Mouse (Mus musculus) forebrain, postnatal 0 days (tissue): ENCODE results near the gene Palb2. TPM values are rescaled to one million over a fixed set of nuclear protein-coding genes. Genes with fewer than 3 reads are reported as not detected.
A peak's percentile ranks its signal among the peaks of the same experiment; 100 is the strongest.

Experiments
- ATAC-seq: fragments of 200-750 bp; cut with Nextera tagmentation; 2 replicates; pipeline ENCODE4 v1.8.0; 2017; ENCODE audit warnings: mild to moderate bottlenecking, moderate library complexity
- DNase-seq: peaks from one replicate; pipeline ENCODE4 v3.0.0-alpha.2; 2015
- H3K27ac ChIP-seq: fragments of 300-500 bp; sonication (generic); 2 replicates; pipeline ENCODE4 v1.5.1; 2014; ENCODE audit warnings: low read depth, mild to moderate bottlenecking, antibody characterized with exemption, low read length, moderate library complexity, mixed read lengths
- H3K27me3 ChIP-seq: fragments of 300-500 bp; sonication (generic); 2 replicates; pipeline ENCODE4 v1.6.1; 2014; ENCODE audit warnings: mild to moderate bottlenecking, low read length, mixed read lengths; ENCODE audit not compliant: insufficient read depth
- H3K36me3 ChIP-seq: fragments of 300-500 bp; sonication (generic); 2 replicates; pipeline ENCODE4 v1.6.1; 2014; ENCODE audit warnings: mild to moderate bottlenecking, moderate library complexity; ENCODE audit not compliant: insufficient read depth
- H3K4me1 ChIP-seq: fragments of 300-500 bp; sonication (generic); 2 replicates; pipeline ENCODE4 v1.6.1; 2014; ENCODE audit warnings: antibody characterized with exemption; ENCODE audit not compliant: insufficient read depth
- H3K4me2 ChIP-seq: fragments of 300-500 bp; sonication (generic); 2 replicates; pipeline ENCODE4 v1.6.1; 2014; ENCODE audit warnings: low read depth, mild to moderate bottlenecking, moderate library complexity
- H3K4me3 ChIP-seq: fragments of 300-500 bp; sonication (generic); 2 replicates; pipeline ENCODE4 v1.5.1; 2014; ENCODE audit warnings: low read depth, low read length, mixed read lengths
- H3K9ac ChIP-seq: fragments of 300-500 bp; sonication (generic); 2 replicates; pipeline ENCODE4 v1.6.1; 2014; ENCODE audit warnings: mild to moderate bottlenecking
- H3K9me3 ChIP-seq: fragments of 300-500 bp; sonication (generic); 2 replicates; pipeline ENCODE4 v1.6.1; 2016; ENCODE audit warnings: low read length
- CTCF ChIP-seq: sonication (generic); IDR thresholded peaks from 2 replicates; pipeline ENCODE4 v1.5.1; 2016; ENCODE audit warnings: antibody characterized with exemption, control low read depth, low read depth
- WGBS: fragments of 180-500 bp; shearing (Covaris S2); extraction: QIAGEN DNeasy Blood & Tissue Kit; methylation state at CpG from one replicate; pipeline ENCODE4 v1.1.7; 2014; 5-methylcytosine and 5-hydroxymethylcytosine counted together
- polyA plus RNA-seq: library from polyadenylated mRNA; unstranded; fragments of >200 nt; fragmentation: Nextera tagmentation; extraction: Ambion mirVana; gene quantifications from 2 replicates; pipeline ENCODE4 v1.2.1, GENCODE M21; 2015
- total RNA-seq: library from RNA; depleted of rRNA; stranded (reverse); fragments of >200 nt; gene quantifications from 2 replicates; pipeline ENCODE4 v1.2.3, GENCODE M21; 2014; rRNA removed

The Palb2 gene
- total RNA-seq (1.8 and 4.1 TPM in 2 replicates), polyA plus RNA-seq (1.3 and 1.4 TPM in 2 replicates)

DNA sequence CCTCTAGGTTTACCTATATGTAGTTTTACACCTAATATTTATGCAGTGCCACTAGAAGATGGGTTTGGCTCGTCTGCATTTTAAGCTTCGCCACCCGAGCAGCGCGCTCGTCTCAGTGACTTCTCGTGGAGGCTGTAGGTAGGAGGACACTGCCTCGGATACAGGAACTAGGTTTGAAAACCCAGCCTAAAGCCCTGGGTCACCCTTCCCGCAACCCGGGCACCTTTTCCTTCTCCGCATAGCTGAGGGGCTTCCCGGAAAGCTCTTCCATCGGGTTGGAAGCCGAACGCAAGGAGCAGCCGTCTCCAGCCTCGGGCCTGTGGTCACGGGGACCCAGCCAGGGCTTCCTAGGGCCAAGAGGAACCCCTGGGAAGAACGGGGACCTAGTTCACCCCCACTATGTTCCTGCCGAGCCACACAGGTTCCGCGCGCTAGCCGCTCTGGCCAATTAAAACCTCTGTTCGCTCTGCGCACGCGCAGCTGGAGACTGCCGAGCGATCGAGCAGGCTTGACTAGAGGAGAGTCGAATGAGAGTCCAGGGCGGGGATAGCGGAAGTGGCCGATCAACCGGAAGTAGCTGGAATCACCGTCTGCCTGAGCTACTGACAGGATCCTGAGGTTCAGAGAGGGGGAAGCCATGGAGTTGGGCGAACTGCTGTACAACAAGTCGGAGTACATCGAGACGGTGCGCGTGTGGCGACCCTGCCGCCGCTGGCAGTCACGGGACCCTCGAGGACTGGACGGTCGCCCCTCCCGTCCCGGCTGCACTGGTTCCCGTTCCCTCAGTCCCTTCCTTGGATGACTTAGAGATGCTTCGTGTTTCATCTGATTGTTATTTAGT is at the start of gene Palb2, which contains the start of gene Dctn5:
Gene Palb2, minus strand, starts transcription at position 489 of the 841 bp plus-strand sequence.
Gene Dctn5, plus strand, starts transcription at position 545 of the 841 bp plus-strand sequence.
- under 1% methylated on average over 54 of the region's 54 CpGs for WGBS
- TF ChIP-seq CTCF, result no peak

GRCm38 (mm10) chr7:122180720-122181119 is 47.9 kb upstream of the Palb2 start:
- Histone ChIP-seq H3K4me2 (no peak overlapping the region), H3K4me3 (no peak overlapping the region), H3K27ac (no peak overlapping the region), H3K4me1 (no peaks in the 10 kb centered on the region), H3K9me3 (no peaks in the 10 kb centered on the region), H3K9ac (no peak overlapping the region), H3K27me3 (no peaks in the 10 kb centered on the region), H3K36me3 (no peaks in the 10 kb centered on the region)
- TF ChIP-seq CTCF, result no peak
- DNase-seq (no peak), ATAC-seq (no peak)
- 90% methylated on average over 7 of the region's 7 CpGs for WGBS

More for the DNA sequence above, at the start of gene Palb2, which contains the start of gene Dctn5:
- H3K4me3 ChIP-seq, result peak within 1 kb of the TSS; percentile 96
- DNase-seq, result peak; percentile 99
- no peaks in the 10 kb centered on the region for H3K27me3 ChIP-seq
- H3K9me3 ChIP-seq, result no peaks in the 10 kb centered on the region
- peak within 1 kb of the TSS; percentile 86 for H3K27ac ChIP-seq
- H3K4me2 ChIP-seq, result peak within 1 kb of the TSS; percentile 89
- peak; percentile 99 for ATAC-seq
- peaks cover 22% of the 10 kb centered on the region for H3K36me3 ChIP-seq
- peak within 1 kb of the TSS; percentile 87 for H3K9ac ChIP-seq
- H3K4me1 ChIP-seq, result peaks cover 8% of the 10 kb centered on the region; the same call in 1 of the 2 replicates

DNA sequence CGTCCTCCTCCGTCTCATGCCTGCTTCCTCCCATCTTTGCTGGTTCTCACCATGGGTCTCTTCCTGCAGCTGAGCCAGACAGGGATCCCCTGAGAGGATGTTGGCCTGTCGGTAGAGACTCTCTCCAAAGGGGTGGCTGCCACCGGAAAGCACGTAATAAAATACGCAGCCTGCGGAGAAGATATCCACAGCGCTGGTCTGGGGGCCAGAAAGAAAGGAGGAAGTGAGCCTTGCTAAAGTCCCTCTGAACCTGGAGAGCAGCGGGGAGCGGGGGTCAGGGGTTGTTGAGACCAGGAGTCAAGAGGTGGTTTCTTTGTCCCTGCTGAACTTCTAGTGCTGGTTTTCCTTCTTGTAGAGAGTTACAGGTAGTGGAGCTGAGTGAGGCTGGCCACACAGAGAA is 38.8 kb upstream of the Palb2 start:
- no peak for ATAC-seq
- Histone ChIP-seq H3K27ac (no peak overlapping the region), H3K27me3 (no peaks in the 10 kb centered on the region), H3K4me2 (no peak overlapping the region), H3K9ac (no peak overlapping the region), H3K36me3 (peaks cover 6% of the 10 kb centered on the region), H3K4me1 (no peaks in the 10 kb centered on the region), H3K9me3 (no peaks in the 10 kb centered on the region), H3K4me3 (no peak overlapping the region)
- DNase-seq, result no peak
- no peak for TF ChIP-seq CTCF
- WGBS, result 80% methylated on average over 10 of the region's 10 CpGs

GRCm38 (mm10) chr7:122170705-122171104 is 37.9 kb upstream of the Palb2 start:
- H3K4me3 ChIP-seq, result no peak overlapping the region
- H3K36me3 ChIP-seq, result peaks cover 6% of the 10 kb centered on the region
- H3K27me3 ChIP-seq, result no peaks in the 10 kb centered on the region
- TF ChIP-seq CTCF, result no peak
- no peak overlapping the region for H3K4me2 ChIP-seq
- 81% methylated on average over 6 of the region's 6 CpGs for WGBS
- DNase-seq, result no peak
- H3K4me1 ChIP-seq, result no peaks in the 10 kb centered on the region
- no peak overlapping the region for H3K9ac ChIP-seq
- H3K27ac ChIP-seq, result no peak overlapping the region
- ATAC-seq, result no peak
- H3K9me3 ChIP-seq, result no peaks in the 10 kb centered on the region

DNA sequence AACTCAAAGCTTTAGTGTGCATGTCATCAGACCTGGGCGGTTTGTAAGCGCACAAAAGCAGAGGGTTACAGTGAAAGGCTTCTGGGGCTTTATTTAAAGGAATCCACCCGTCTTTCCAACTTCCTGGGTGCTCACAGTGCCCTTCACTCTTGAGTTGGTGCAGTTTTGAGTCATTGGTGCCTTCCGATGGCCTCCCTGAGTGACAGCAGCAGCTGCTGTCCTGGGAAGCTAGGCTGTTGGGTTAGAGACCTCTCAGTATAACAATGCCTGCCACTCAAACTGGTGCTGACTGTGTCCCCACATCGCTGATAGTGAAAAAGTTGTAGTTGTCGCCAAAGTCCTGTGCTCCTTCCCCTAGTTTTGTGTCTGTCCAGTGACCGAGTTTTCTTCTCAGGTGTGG is 34.4 kb upstream of the Palb2 start:
- H3K9me3 ChIP-seq, result no peaks in the 10 kb centered on the region
- 86% methylated on average over 7 of the region's 7 CpGs for WGBS
- no peaks in the 10 kb centered on the region for H3K27me3 ChIP-seq
- no peak for DNase-seq
- no peaks in the 10 kb centered on the region for H3K4me1 ChIP-seq
- no peak overlapping the region for H3K27ac ChIP-seq
- no peak overlapping the region for H3K9ac ChIP-seq
- TF ChIP-seq CTCF, result no peak
- no peak overlapping the region for H3K4me2 ChIP-seq
- no peak overlapping the region for H3K4me3 ChIP-seq
- ATAC-seq, result no peak
- H3K36me3 ChIP-seq, result peaks cover 6% of the 10 kb centered on the region

- TF ChIP-seq CTCF, result no peak
- Histone ChIP-seq H3K36me3 (peaks cover 1% of the 10 kb centered on the region), H3K4me1 (peaks cover 5% of the 10 kb centered on the region), H3K9me3 (no peaks in the 10 kb centered on the region), H3K9ac (no peak overlapping the region), H3K4me3 (no peak overlapping the region), H3K27ac (no peak overlapping the region), H3K27me3 (no peaks in the 10 kb centered on the region), H3K4me2 (no peak overlapping the region)
- whole genome bisulfite sequencing, result 89% methylated on average over 8 of the region's 8 CpGs
- ATAC-seq (no peak), DNase-seq (no peak)
Measured at GRCm38 (mm10) chr7:122163766-122164165, 31.0 kb upstream of the Palb2 start.

GRCm38 (mm10) chr7:122160037-122160436 is 27.3 kb upstream of the Palb2 start:
- H3K36me3 ChIP-seq, result peaks cover 2% of the 10 kb centered on the region; the same call in 1 of the 2 replicates
- 3% methylated on average over 12 of the region's 12 CpGs for WGBS
- no peaks in the 10 kb centered on the region for H3K9me3 ChIP-seq
- no peaks in the 10 kb centered on the region for H3K27me3 ChIP-seq
- no peak for TF ChIP-seq CTCF
- ATAC-seq (no peak), DNase-seq (no peak)
- peak overlapping the region; percentile 42 for H3K4me3 ChIP-seq
- H3K27ac ChIP-seq, result no peak overlapping the region
- peak overlapping the region; percentile 94 for H3K4me2 ChIP-seq
- H3K4me1 ChIP-seq, result peaks cover 9% of the 10 kb centered on the region
- H3K9ac ChIP-seq, result peak overlapping the region; percentile 49; the same call in 1 of the 2 replicates
